Comparison of ENCODE assay signal across 12 mouse cellular contexts in genomic region chr19:37553376-37554265, GRCm38 (mm10). TPM values are rescaled to one million over a fixed set of nuclear protein-coding genes. Genes with fewer than 3 reads are reported as not detected.
DNase-seq lines count a peak whose midpoint lies in the region; ATAC-seq and TF ChIP-seq lines count a peak whose summit lies in the region.
"Had no signal": no experiment of that assay in that cellular context is flagged by ENCODE, and none has a peak within 500 bp of the region (broad histone marks: within the 10 kb centered on the region; RNA-seq: fewer than 3 reads in every experiment).

No protein-coding gene starts in this region.

- ATAC-seq in inflammation-experienced regulatory T-cells, adult 6 months: peak; percentile 57

- no peak for TF ChIP-seq EP300 in heart, adult 2 months (IDR thresholded peaks at IDR 0.05; ENCODE audit: insufficient read depth, low read depth, low read length)

- no peak overlapping the region for H3K9ac ChIP-seq in heart, adult 2 months (ENCODE audit: low read depth, low read length)
- H3K9ac ChIP-seq: hindbrain, embryonic 15.5 days had no signal

- intact Hi-C loops in heart, adult 2 months (cut with DNase I): no loop called here
- intact Hi-C loops in heart, postnatal 36 days (cut with DNase I): no loop called here

- TF ChIP-seq CTCF in heart, adult 2 months (IDR thresholded peaks at IDR 0.05): no peak

- H3K27me3 ChIP-seq in heart, adult 2 months (ENCODE audit: control insufficient read depth, insufficient read depth, low read length): no peaks in the 10 kb centered on the region

- peak overlapping the region; percentile 24 for H3K27ac ChIP-seq in heart, adult 2 months
- H3K27ac ChIP-seq in macrophage: peak overlapping the region; percentile 51
- H3K27ac ChIP-seq: heart, embryonic 10.5 days; hindbrain, embryonic 15.5 days had no signal

- H3K4me3 ChIP-seq in heart, adult 2 months: no peak overlapping the region
- H3K4me3 ChIP-seq in macrophage (ENCODE audit: inconsistent target): peak overlapping the region; percentile 23
- H3K4me3 ChIP-seq: heart, embryonic 10.5 days; hindbrain, embryonic 15.5 days had no signal

- H3K36me3 ChIP-seq in heart, adult 2 months (ENCODE audit: control insufficient read depth, insufficient read depth, low read length): peaks cover 6% of the 10 kb centered on the region
- no peaks in the 10 kb centered on the region for H3K36me3 ChIP-seq in macrophage (ENCODE audit: inconsistent target)
- H3K36me3 ChIP-seq: heart, embryonic 10.5 days; hindbrain, embryonic 15.5 days had no signal

- no peak for TF ChIP-seq POLR2A in heart, adult 2 months (IDR thresholded peaks at IDR 0.05; ENCODE audit: insufficient read depth, low read depth, low read length)

- peaks cover 3% of the 10 kb centered on the region for H3K4me1 ChIP-seq in heart, adult 2 months (ENCODE audit: control insufficient read depth, insufficient read depth, low read length)

- no peak for DNase-seq in heart, adult 2 months
- no peak for DNase-seq in heart, postnatal 36 days
- DNase-seq in CD4-positive, CD25-positive, alpha-beta regulatory T cell, adult 2 months (ENCODE audit: low read depth, low spot score): peak; percentile 55
- DNase-seq in urinary bladder, postnatal 4 days (ENCODE audit: low spot score in 2 of 2): no peak
- no peak for DNase-seq in layer of hippocampus, postnatal 14 days (ENCODE audit: low spot score in 2 of 2)
- no peak for DNase-seq in left cerebral cortex, adult 8-10 months (ENCODE audit: low spot score in 2 of 2)
- DNase-seq: cerebellum, adult 9-11 months; lung, adult 18-20 months had no signal

- WGBS in heart, adult 2 months: 71% methylated on average over 11 of the region's 11 CpGs
- WGBS in macrophage (ENCODE audit: missing documents): 34% methylated on average over 11 of the region's 11 CpGs

- peaks cover 3% of the 10 kb centered on the region for H3K79me2 ChIP-seq in heart, adult 2 months (replicated peaks; ENCODE audit: control insufficient read depth, insufficient read depth, low read length)
- H3K79me2 ChIP-seq in macrophage (ENCODE audit: inconsistent target): peaks cover 74% of the 10 kb centered on the region

RNA-seq across cellular contexts. Expression of gene Exoc6, which starts 3.4 kb away (rescaled TPM):
- 10 to 100 TPM; 29.8 to 34.2 TPM for total RNA-seq in heart, adult 2 months (2021)
- 13.8 and 19.8 TPM in 2 replicates for polyA plus RNA-seq in heart, adult 2 months (2012; rRNA removed)
- 10 to 100 TPM; 32.6 to 32.9 TPM for total RNA-seq in heart, postnatal 36 days (2021)
- polyA plus RNA-seq in inflammation-experienced regulatory T-cells, adult 6 months (2017; shearing (Covaris generic)): 10 to 100 TPM; 33.8 to 49.4 (median 36.4) TPM
- 10 to 100 TPM in 21 of 26 experiments, 1 to 10 TPM in 5; 4.4 to 54.4 (median 39.2) TPM for total RNA-seq in macrophage (2018; cell fraction: chromatin; rRNA removed)
- 10 to 100 TPM; 11.9 to 25.9 (median 22.5) TPM for total RNA-seq in macrophage (2018; cell fraction: cytosol; rRNA removed)
- total RNA-seq in macrophage (2018; cell fraction: nucleus; rRNA removed): 10 to 100 TPM in 23 of 26 experiments, 1 to 10 TPM in 3; 7.6 to 46.1 (median 27.1) TPM
- polyA plus RNA-seq in macrophage (2018): 15.2 to 19.8 TPM (median 17.5 TPM) in 3 replicates
- total RNA-seq in layer of hippocampus, postnatal 14 days (2021): 10 to 100 TPM; 50.1 to 52.5 TPM
- 10 to 100 TPM; 41.2 to 47.4 (median 44.8) TPM for total RNA-seq in left cerebral cortex, adult 8-10 months (2022)
